Mouse (Mus musculus) heart, embryonic 16.5 days (tissue): Measurements from ENCODE around the gene Rhd. TPM values are rescaled to one million over a fixed set of nuclear protein-coding genes. Genes with fewer than 3 reads are reported as not detected.
A peak's percentile ranks its signal among the peaks of the same experiment; 100 is the strongest.
"Not testable (repeated sequence)": the region's sequence is repeated elsewhere in the genome, so short reads cannot be mapped to it uniquely, and the experiment has no call there.

Experiments used
- ATAC-seq: fragments of 200-750 bp; cut with Nextera tagmentation; replicated peaks from 2 replicates; pipeline ENCODE4 v1.8.0; 2017; ENCODE audit warnings: moderate number of reproducible peaks; ENCODE audit not compliant: insufficient read depth, low FRiP score; ENCODE audit errors: extremely low read depth
- H3K27ac ChIP-seq: fragments of 300-500 bp; sonication (generic); 2 replicates; pipeline ENCODE4 v1.5.1; 2014; ENCODE audit warnings: mild to moderate bottlenecking, low read length, control low read depth, moderate library complexity
- H3K27me3 ChIP-seq: fragments of 300-500 bp; sonication (generic); 2 replicates; pipeline ENCODE4 v1.6.1; 2014; ENCODE audit warnings: low read length, mixed read lengths; ENCODE audit not compliant: control insufficient read depth, insufficient read depth
- H3K36me3 ChIP-seq: fragments of 300-500 bp; sonication (generic); 2 replicates; pipeline ENCODE4 v1.6.1; 2014; ENCODE audit not compliant: control insufficient read depth, insufficient read depth
- H3K4me1 ChIP-seq: fragments of 300-500 bp; sonication (generic); 2 replicates; pipeline ENCODE4 v1.6.1; 2014; ENCODE audit warnings: low read length, mixed read lengths; ENCODE audit not compliant: control insufficient read depth, insufficient read depth
- H3K4me2 ChIP-seq: fragments of 300-500 bp; sonication (generic); 2 replicates; pipeline ENCODE4 v1.6.1; 2014; ENCODE audit warnings: low read depth, mild to moderate bottlenecking, control low read depth, low read length
- H3K4me3 ChIP-seq: fragments of 300-500 bp; sonication (generic); 2 replicates; pipeline ENCODE4 v1.5.1; 2014; ENCODE audit warnings: mild to moderate bottlenecking, control low read depth, low read length
- H3K9ac ChIP-seq: fragments of 300-500 bp; sonication (generic); 2 replicates; pipeline ENCODE4 v1.6.1; 2014; ENCODE audit warnings: low read length, control low read depth
- H3K9me3 ChIP-seq: fragments of 300-500 bp; sonication (generic); replicated peaks from 2 replicates; pipeline ENCODE4 v1.6.1; 2016; ENCODE audit warnings: low read length; ENCODE audit not compliant: control insufficient read depth
- WGBS: fragments of 180-500 bp; shearing (Covaris S2); extraction: QIAGEN DNeasy Blood & Tissue Kit; methylation state at CpG from one replicate; pipeline ENCODE4 v1.1.7; 2014; 5-methylcytosine and 5-hydroxymethylcytosine counted together
- polyA plus RNA-seq: library from polyadenylated mRNA; unstranded; fragments of >200 nt; fragmentation: Nextera tagmentation; extraction: Ambion mirVana; gene quantifications from 2 replicates; pipeline ENCODE4 v1.2.1, GENCODE M21; 2015

Gene Rhd
- polyA plus RNA-seq, 1 experiment from 2014 or later: 4.3 TPM

DNA sequence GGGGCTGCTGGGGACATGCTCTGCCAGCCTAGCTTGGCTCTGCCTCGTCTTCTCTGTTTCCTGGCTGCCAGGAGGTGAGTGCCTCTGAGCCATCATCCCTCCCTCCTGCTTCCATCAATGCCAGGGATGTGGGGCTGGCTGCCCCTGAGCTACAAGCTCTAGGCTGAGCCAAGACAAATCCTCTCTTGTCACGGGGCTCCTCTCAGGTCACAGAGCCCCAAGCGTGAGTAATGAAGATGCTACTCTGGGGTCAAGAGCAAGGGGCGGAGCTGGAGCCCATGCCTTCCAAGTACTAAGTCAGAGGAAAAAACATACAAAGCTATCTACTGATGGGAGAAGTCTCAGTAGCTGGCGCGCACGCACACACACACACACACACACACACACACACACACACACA, 38.7 kb downstream of the Rhd start:
- Histone ChIP-seq H3K9me3 (no peaks in the 10 kb centered on the region), H3K4me2 (no peak overlapping the region), H3K27me3 (no peaks in the 10 kb centered on the region), H3K36me3 (peaks cover 66% of the 10 kb centered on the region), H3K9ac (no peak overlapping the region), H3K4me1 (no peaks in the 10 kb centered on the region), H3K27ac (no peak overlapping the region), H3K4me3 (no peak overlapping the region)
- WGBS: 86% methylated on average over 7 of the region's 7 CpGs
- no peak for ATAC-seq

DNA sequence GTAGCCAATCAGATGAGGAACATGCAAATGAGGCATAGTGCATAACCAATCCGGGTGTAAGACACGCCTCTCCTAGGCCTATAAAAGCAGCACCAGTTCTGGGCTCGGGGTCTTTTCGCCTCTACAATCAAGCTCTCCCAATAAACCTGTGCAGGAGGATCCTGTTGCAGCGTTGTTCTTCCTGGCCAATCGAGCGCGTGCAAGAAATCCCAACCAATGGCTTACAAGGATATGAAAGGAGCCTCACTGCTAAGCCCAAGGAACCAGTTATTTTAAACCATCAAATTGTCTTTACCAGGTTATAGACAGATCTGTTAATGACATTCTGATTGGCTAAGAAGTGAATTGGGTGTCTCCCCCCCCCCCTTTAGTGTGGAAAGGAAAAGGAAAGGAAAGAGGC, 47.1 kb downstream of the Rhd start:
- H3K9me3 ChIP-seq, H3K4me3 ChIP-seq, H3K4me2 ChIP-seq, H3K9ac ChIP-seq, ATAC-seq, H3K27ac ChIP-seq, H3K27me3 ChIP-seq: not testable (repeated sequence)
- WGBS: 97% methylated on average over 6 of the region's 8 CpGs
- Histone ChIP-seq H3K36me3 (peaks cover 38% of the 10 kb centered on the region), H3K4me1 (peaks cover 16% of the 10 kb centered on the region)

DNA sequence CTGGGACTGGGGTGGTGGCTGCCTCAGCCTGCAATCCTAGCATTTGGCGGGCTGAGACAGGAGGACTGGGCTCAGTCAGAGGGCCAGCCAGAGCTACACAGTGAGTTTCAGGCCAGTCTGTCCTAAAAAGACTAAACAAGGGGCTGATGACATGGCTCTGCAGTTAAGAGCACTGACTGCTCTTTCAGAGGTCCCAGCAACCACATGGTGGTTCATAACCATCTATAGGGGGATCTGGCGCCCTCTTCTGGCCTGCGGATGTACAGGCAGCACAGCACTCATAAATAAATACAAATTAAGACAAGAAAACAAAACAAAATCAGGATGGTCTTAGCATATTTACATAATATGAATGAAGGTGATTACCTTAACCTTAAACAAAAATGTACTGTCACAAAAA, 49.1 kb downstream of the Rhd start:
- Histone ChIP-seq H3K4me1 (peaks cover 19% of the 10 kb centered on the region), H3K27ac (no peak overlapping the region), H3K4me2 (no peak overlapping the region; the same call in 1 of the 2 replicates), H3K27me3 (no peaks in the 10 kb centered on the region), H3K9me3 (no peaks in the 10 kb centered on the region), H3K9ac (peak overlapping the region; percentile 93; the same call in 1 of the 2 replicates), H3K4me3 (no peak overlapping the region), H3K36me3 (peaks cover 20% of the 10 kb centered on the region)
- no peak for ATAC-seq
- WGBS: 37% methylated on average over 3 of the region's 3 CpGs

DNA sequence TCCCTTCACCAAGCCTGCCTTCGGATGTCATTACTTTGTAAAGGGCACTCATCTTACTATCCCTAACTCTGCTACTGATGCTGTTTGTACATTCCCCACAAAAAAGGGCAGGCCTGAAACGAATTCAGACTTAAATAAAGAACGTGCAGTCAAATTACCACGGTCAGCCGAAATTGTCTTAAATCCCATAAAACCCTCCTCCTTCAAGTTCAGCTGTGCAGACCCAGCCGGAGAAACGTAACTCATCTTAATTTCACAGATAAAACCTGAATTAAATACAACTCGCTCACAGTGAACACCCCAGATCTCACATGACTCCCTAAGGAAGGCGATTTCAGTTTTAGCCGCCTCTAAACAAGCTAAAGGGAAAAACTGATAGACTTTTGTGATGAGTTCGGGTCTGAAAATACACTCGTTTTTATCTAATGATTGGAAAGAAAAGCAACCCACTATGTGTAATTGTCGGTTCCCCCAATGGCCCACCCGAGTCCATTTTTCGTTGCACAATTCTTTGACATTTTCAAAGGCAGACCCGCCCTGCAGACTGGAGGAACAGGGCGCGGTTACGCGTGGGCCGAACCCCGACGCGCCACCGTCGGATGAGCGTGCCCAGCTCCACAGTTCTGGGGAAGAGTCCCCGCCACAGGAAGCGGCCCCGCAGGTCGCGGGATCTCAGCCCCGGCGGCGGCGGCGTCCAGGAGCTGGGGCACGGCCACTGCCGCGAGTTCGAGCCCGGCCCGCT, 50.0 kb downstream of the Rhd start:
- Histone ChIP-seq H3K4me3 (peak overlapping the region; percentile 98), H3K4me1 (peaks cover 20% of the 10 kb centered on the region), H3K9me3 (no peaks in the 10 kb centered on the region), H3K4me2 (peak overlapping the region; percentile 92), H3K27me3 (no peaks in the 10 kb centered on the region), H3K27ac (peak overlapping the region; percentile 93), H3K9ac (peak overlapping the region; percentile 93), H3K36me3 (peaks cover 11% of the 10 kb centered on the region)
- 1% methylated on average over 43 of the region's 43 CpGs for WGBS
- ATAC-seq: peak; percentile 72

DNA sequence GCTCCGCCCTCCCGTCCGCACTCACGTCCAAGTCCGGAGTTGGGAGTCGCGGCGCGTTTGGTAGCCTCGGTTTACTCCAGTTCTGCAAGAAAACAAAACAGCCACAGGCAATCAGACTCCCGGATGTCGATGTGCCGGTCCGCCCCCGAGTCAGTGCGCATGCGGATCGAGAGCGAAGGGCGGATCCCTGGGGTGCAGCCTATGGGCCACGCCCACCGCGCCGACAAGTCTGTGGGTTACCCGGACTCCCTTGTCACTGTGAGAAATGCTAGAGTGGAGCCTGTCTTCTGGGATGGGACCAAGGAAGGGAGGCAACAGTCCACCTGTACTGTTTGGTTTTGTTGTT, 50.5 kb downstream of the Rhd start, which contains the start of gene Tmem50a:
Gene Tmem50a, minus strand, starts transcription at position 161 of the 346 bp plus-strand sequence.
- Histone ChIP-seq H3K27ac (peak within 1 kb of the TSS; percentile 93), H3K9me3 (no peaks in the 10 kb centered on the region), H3K4me1 (peaks cover 20% of the 10 kb centered on the region), H3K4me3 (peak within 1 kb of the TSS; percentile 98), H3K9ac (peak within 1 kb of the TSS; percentile 93), H3K4me2 (peak within 1 kb of the TSS; percentile 92), H3K36me3 (peaks cover 7% of the 10 kb centered on the region; the same call in 1 of the 2 replicates), H3K27me3 (no peaks in the 10 kb centered on the region)
- peak; percentile 92 for ATAC-seq
- 0% methylated on average over 25 of the region's 25 CpGs for WGBS

DNA sequence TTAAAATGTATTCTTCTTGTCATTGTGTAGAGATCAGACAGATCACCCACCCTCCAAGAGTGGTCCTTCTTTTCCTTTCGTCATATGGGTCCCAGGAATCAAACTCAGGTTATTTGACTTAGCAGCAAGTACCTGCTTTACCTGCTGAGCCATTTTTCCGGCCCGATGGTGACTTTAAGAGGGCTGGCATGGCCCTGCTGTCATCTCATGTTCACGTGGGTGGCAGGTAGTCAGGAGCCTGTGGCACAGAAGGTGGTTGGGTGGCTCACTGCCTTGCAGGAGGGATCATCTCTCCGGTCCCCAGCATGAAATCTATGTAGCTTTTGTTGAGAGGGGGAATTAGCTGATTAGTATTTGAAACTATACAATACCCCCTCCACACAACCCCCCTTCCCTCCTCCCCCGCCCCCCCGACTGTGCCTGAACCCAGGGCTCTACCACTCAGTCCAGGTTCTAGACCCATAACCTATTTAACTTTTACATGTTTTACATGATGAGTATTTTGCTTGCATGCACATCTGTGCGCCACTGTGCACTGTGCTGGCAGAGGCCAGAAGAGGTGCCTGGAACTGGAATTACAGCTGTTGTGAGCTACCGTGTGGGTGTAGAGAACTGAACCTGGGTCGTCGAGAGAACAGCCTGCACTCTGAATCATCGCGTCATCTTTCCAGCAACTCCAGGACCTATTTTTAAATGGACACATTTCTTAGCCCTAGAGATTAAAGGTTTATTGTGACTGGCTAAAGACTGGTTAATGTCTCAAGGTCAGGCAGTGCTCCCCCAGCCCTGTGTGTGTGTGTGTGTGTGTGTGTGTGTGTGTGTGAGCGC, 51.1 kb downstream of the Rhd start:
- no peaks in the 10 kb centered on the region for H3K9me3 ChIP-seq
- peak overlapping the region; percentile 98 for H3K4me3 ChIP-seq
- H3K36me3 ChIP-seq: peaks cover 5% of the 10 kb centered on the region; the same call in 1 of the 2 replicates
- no peak for ATAC-seq
- peak overlapping the region; percentile 92 for H3K4me2 ChIP-seq
- peak overlapping the region; percentile 93 for H3K27ac ChIP-seq
- 52% methylated on average over 14 of the region's 14 CpGs for WGBS
- peak overlapping the region; percentile 93 for H3K9ac ChIP-seq
- no peaks in the 10 kb centered on the region for H3K27me3 ChIP-seq
- peaks cover 20% of the 10 kb centered on the region for H3K4me1 ChIP-seq

DNA sequence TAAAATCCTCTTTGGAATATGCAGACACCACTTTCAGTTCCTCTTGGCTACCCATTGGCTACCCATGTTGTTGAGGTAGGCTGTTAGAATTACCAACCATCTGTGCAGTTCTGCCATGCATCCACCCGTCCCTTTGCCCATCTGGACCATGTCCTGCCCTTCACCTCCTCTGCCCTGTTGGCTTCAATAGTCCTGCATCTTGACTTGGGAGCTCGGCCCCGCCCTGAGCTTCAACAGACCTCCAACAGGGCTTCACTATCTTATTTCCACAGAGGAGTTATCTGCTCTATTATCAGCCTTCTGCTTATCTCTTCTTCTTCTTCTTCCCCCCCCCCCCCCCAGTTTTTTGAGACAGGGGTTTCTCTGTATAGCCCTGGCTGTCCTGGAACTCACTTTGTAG, 52.9 kb downstream of the Rhd start:
- Histone ChIP-seq H3K27me3 (no peaks in the 10 kb centered on the region), H3K36me3 (no peaks in the 10 kb centered on the region), H3K4me1 (peaks cover 20% of the 10 kb centered on the region), H3K4me2 (no peak overlapping the region), H3K27ac (no peak overlapping the region), H3K4me3 (no peak overlapping the region), H3K9ac (no peak overlapping the region), H3K9me3 (no peaks in the 10 kb centered on the region)
- no peak for ATAC-seq
- 66% methylated on average over 3 of the region's 3 CpGs for WGBS

DNA sequence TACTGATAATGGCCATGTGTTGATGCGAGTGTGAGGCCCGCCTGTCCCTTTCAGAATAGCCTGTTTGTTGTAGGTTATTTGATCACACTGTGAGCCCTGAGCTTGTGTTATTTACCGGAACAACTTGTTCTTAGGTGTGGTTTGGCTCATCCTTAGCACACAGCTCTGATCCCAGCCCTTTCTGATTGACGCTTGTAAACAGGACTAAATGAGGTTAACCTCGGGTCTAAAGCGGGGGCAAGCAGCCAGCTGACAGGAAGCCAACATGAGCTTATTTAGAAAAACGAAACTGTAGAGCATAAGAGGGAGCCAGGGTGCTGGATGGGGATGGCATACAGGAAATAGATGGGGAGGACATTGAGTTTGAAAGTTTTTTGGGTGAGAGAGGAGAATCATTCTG, 54.0 kb downstream of the Rhd start:
- Histone ChIP-seq H3K4me3 (no peak overlapping the region), H3K27ac (peak overlapping the region; percentile 64), H3K4me2 (no peak overlapping the region), H3K27me3 (no peaks in the 10 kb centered on the region), H3K9me3 (no peaks in the 10 kb centered on the region), H3K4me1 (peaks cover 19% of the 10 kb centered on the region), H3K36me3 (no peaks in the 10 kb centered on the region), H3K9ac (no peak overlapping the region)
- 37% methylated on average over 7 of the region's 7 CpGs for WGBS
- ATAC-seq: no peak
